ENCODE assay signal across 25 mouse cellular contexts in the genomic region with DNA sequence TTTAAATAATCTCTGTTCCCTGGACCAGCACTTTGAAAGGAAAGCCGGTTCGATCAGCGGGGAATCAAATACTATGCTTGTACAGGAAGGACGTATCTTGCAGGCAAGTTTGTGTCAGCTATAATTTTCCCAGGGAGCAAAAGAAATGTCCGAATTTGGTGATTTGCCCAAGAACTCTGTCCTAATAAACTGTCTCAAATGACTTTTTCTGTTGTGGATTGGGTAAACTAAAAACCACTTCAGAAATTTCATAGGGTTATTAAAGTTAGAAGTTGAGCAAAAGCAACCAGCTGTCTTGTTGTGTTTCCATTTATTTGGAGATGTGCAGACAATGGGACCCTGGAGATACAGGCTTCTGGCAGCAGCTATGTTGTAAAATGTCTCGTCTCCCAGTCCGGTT. TPM values are rescaled to one million over a fixed set of nuclear protein-coding genes. Genes with fewer than 3 reads are reported as not detected.
DNase-seq lines count a peak whose midpoint lies in the region; ATAC-seq and TF ChIP-seq lines count a peak whose summit lies in the region.
"Had no signal": no experiment of that assay in that cellular context is flagged by ENCODE, and none has a peak within 500 bp of the region (broad histone marks: within the 10 kb centered on the region; RNA-seq: fewer than 3 reads in every experiment).

No protein-coding gene starts in this region.

- TF ChIP-seq CTCF in layer of hippocampus, adult 2 months (conservative IDR thresholded peaks at IDR 0.05) = no peak

- H3K36me3 ChIP-seq in ES-E14 (ENCODE audit: control insufficient read depth, insufficient read depth, low read length, poor library complexity, severe bottlenecking) = peaks cover 2% of the 10 kb centered on the region; the same call in 1 of the 2 replicates
- H3K36me3 ChIP-seq in stomach, embryonic 15.5 days = no peaks in the 10 kb centered on the region
- H3K36me3 ChIP-seq: heart, embryonic 10.5 days; limb, embryonic 13.5 days; lung, embryonic 15.5 days; midbrain, embryonic 10.5 days; neural tube, embryonic 13.5 days had no signal

- peaks cover 20 to 25% of the 10 kb centered on the region in 2 experiments for H3K4me1 ChIP-seq in ES-E14 (ENCODE audit: control insufficient read depth in 2 of 2, insufficient read depth in 2 of 2, low read length in 2 of 2, poor library complexity in 1 of 2)
- peaks cover 13% of the 10 kb centered on the region for H3K4me1 ChIP-seq in brown adipose tissue, adult 24 weeks (ENCODE audit: control insufficient read depth, insufficient read depth, insufficient read length, low read length)
- no peaks in the 10 kb centered on the region for H3K4me1 ChIP-seq in stomach, embryonic 15.5 days
- H3K4me1 ChIP-seq: forebrain, embryonic 13.5 days; lung, embryonic 15.5 days; neural tube, embryonic 13.5 days had no signal

- no peak overlapping the region for H3K4me2 ChIP-seq in stomach, embryonic 15.5 days
- H3K4me2 ChIP-seq: forebrain, embryonic 13.5 days; hindbrain, embryonic 14.5 days; limb, embryonic 13.5 days; lung, embryonic 15.5 days; neural tube, embryonic 13.5 days had no signal

- DNase-seq in layer of hippocampus, adult 2 months (ENCODE audit: low spot score in 2 of 2) = no peak
- no peak for DNase-seq in layer of hippocampus, adult 18-20 months (ENCODE audit: low spot score in 2 of 2)
- DNase-seq in ES-E14 (ENCODE audit: low read depth, low spot score) = no peak
- DNase-seq in embryo, embryonic 9.5 days (ENCODE audit: extremely low spot score) = no peak
- DNase-seq in thymus, postnatal 0 days (ENCODE audit: low spot score) = no peak
- DNase-seq: adrenal gland, postnatal 25 days; B cell, adult 2 months; cerebellum, postnatal 10 days; embryo, embryonic 11 days; heart, postnatal 4 days; kidney, postnatal 14 days had no signal

- no peaks in the 10 kb centered on the region for H3K27me3 ChIP-seq in stomach, embryonic 15.5 days (replicated peaks)
- H3K27me3 ChIP-seq: CH12.LX; limb, embryonic 13.5 days; lung, embryonic 15.5 days; neural tube, embryonic 13.5 days had no signal

- no peak overlapping the region for H3K9ac ChIP-seq in ES-E14 (ENCODE audit: insufficient read depth, low read depth, low read length, poor library complexity, severe bottlenecking)
- no peak overlapping the region for H3K9ac ChIP-seq in stomach, embryonic 15.5 days
- H3K9ac ChIP-seq: forebrain, embryonic 13.5 days; hindbrain, embryonic 14.5 days; limb, embryonic 13.5 days; liver, embryonic 14.5 days; lung, embryonic 15.5 days; neural tube, embryonic 13.5 days had no signal

- 0 out of 2 replicates have a peak overlapping the region, but pooled peaks have one; percentile 18 for H3K27ac ChIP-seq in layer of hippocampus, adult 2 months
- H3K27ac ChIP-seq in ES-E14 (ENCODE audit: insufficient read depth, low read depth, low read length, poor library complexity, severe bottlenecking) = peak overlapping the region; percentile 2; the same call in 1 of the 2 replicates
- H3K27ac ChIP-seq in brown adipose tissue, adult 24 weeks (replicated peaks; ENCODE audit: low read depth, low read length) = peak overlapping the region; percentile 68
- peak overlapping the region; percentile 19; the same call in 1 of the 2 replicates for H3K27ac ChIP-seq in stomach, embryonic 15.5 days
- H3K27ac ChIP-seq: forebrain, embryonic 13.5 days; heart, embryonic 10.5 days; hindbrain, embryonic 14.5 days; limb, embryonic 13.5 days; liver, embryonic 14.5 days; lung, embryonic 15.5 days; midbrain, embryonic 10.5 days; neural tube, embryonic 13.5 days had no signal

- WGBS in stomach, embryonic 15.5 days = 66% methylated on average over 7 of the region's 7 CpGs

- H3K9me3 ChIP-seq in ES-E14 (ENCODE audit: control insufficient read depth, insufficient read depth, low read depth, low read length) = no peaks in the 10 kb centered on the region
- no peaks in the 10 kb centered on the region for H3K9me3 ChIP-seq in stomach, embryonic 15.5 days
- H3K9me3 ChIP-seq: forebrain, embryonic 13.5 days; heart, embryonic 10.5 days; limb, embryonic 13.5 days; lung, embryonic 15.5 days; midbrain, embryonic 10.5 days; neural tube, embryonic 13.5 days had no signal

- ATAC-seq in stomach, embryonic 15.5 days (ENCODE audit: insufficient read depth, low FRiP score, low read depth) = no peak
- ATAC-seq: forebrain, embryonic 13.5 days; inflammation-experienced regulatory T-cells, adult 6 months; midbrain, embryonic 16.5 days had no signal

- in situ Hi-C loops in ES-E14 (cut with MboI; ENCODE audit: low sequenced_read_pairs in 2 of 2, unreplicated experiment in 2 of 2) = no loop called here

- H3K4me3 ChIP-seq in layer of hippocampus, adult 2 months = no peak overlapping the region
- no peak overlapping the region for H3K4me3 ChIP-seq in ES-E14 (ENCODE audit: insufficient read depth in 1 of 2, low read depth in 1 of 2, low read length in 2 of 2, poor library complexity in 1 of 2, severe bottlenecking in 1 of 2)
- H3K4me3 ChIP-seq in brown adipose tissue, adult 24 weeks (ENCODE audit: insufficient read depth, low read depth, low read length) = no peak overlapping the region
- H3K4me3 ChIP-seq in stomach, embryonic 15.5 days (replicated peaks) = no peak overlapping the region
- H3K4me3 ChIP-seq: forebrain, embryonic 13.5 days; heart, embryonic 10.5 days; limb, embryonic 13.5 days; lung, embryonic 15.5 days; midbrain, embryonic 10.5 days; myocyte; neural tube, embryonic 13.5 days had no signal

TF ChIP-seq in ES-E14, 5 proteins besides CTCF, POLR2A, EP300 and RAD21:
- TF ChIP-seq ZC3H11A (IDR thresholded peaks at IDR 0.05; ENCODE audit: borderline replicate concordance, low read depth, low read length) (no peak), CHD2 (IDR thresholded peaks at IDR 0.05; ENCODE audit: low read depth, low read length) (no peak), HCFC1 (IDR thresholded peaks at IDR 0.05; ENCODE audit: borderline replicate concordance, insufficient read depth, low read length) (no peak), MAFK (IDR thresholded peaks at IDR 0.05; ENCODE audit: insufficient read depth, low read depth, low read length) (no peak), ZNF384 (IDR thresholded peaks at IDR 0.05; ENCODE audit: low read depth, low read length) (no peak)

RNA-seq across cellular contexts. Expression of a gene that starts 47.7 kb away (rescaled TPM):
- 10 to 100 TPM; 16.3 to 17.0 TPM for total RNA-seq in layer of hippocampus, adult 2 months (2021)
- 10 to 100 TPM; 15.2 to 18.3 TPM for total RNA-seq in layer of hippocampus, adult 18-20 months (2021)
- total RNA-seq in ES-E14 (2012; rRNA removed) = 21.8 and 35.6 TPM in 2 replicates
- polyA plus RNA-seq in brown adipose tissue, adult 24 weeks (2012; ENCODE audit: insufficient read depth, insufficient read length, missing spikeins) = 5.3 and 7.0 TPM in 2 replicates
- polyA plus RNA-seq in stomach, embryonic 15.5 days (2015; fragmentation: Nextera tagmentation; extraction: Ambion mirVana) = 7.9 and 9.0 TPM in 2 replicates
- polyA plus RNA-seq in thymus, postnatal 0 days (2015; fragmentation: Nextera tagmentation; extraction: Ambion mirVana) = 0.77 and 0.82 TPM in 2 replicates
- total RNA-seq: CH12.LX had no signal

Comparison
In these comparisons a context has a peak if more than half of its experiments do, and no peak if none do; other contexts are left out.
1. H3K27ac ChIP-seq: peak in every context shown above with its lines; median percentile 68 in brown adipose tissue, adult 24 weeks; 19 in stomach, embryonic 15.5 days; 18 in layer of hippocampus, adult 2 months; 2 in ES-E14.